Mouse (Mus musculus) heart, adult 18-20 months (tissue): ENCODE measurements around the gene Fam228a. TPM values are rescaled to one million over a fixed set of nuclear protein-coding genes. Genes with fewer than 3 reads are reported as not detected.
"Not testable (repeated sequence)": the region's sequence is repeated elsewhere in the genome, so short reads cannot be mapped to it uniquely, and the experiment has no call there.

Source experiments
- DNase-seq, 2 experiments: peaks; one replicate each; pipeline ENCODE4 v3.0.0; 2021 to 2022; ENCODE audit warnings: mixed read lengths in 1 of 2
- total RNA-seq, 2 experiments: library from RNA; stranded (reverse); gene quantifications; 2 replicates each; pipeline ENCODE4 v1.2.3; 2021

Gene Fam228a
- total RNA-seq, 2 experiments from 2014 or later, result 0.15 to 0.23 TPM

DNA sequence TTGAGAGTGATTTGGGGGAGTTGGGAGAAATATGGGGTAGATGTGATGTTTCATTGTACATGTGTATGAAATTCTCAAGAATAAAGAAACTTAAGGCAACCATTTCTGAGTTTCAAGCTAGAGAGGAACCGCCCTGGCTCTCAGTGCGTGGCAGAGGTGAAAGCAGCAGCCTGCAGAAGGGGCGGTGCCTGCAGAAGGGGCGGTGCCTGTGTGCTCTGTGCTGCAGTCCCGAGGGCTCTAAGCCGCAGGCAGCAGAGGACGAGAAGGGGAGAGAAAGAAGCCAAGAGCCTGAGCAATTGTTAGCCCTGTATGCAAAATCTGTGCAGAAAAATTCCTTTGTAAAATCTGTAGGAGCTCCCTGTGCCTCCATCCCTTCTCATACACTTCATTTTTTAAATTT is 20.8 kb downstream of the Fam228a start:
- DNase-seq, result no peak

DNA sequence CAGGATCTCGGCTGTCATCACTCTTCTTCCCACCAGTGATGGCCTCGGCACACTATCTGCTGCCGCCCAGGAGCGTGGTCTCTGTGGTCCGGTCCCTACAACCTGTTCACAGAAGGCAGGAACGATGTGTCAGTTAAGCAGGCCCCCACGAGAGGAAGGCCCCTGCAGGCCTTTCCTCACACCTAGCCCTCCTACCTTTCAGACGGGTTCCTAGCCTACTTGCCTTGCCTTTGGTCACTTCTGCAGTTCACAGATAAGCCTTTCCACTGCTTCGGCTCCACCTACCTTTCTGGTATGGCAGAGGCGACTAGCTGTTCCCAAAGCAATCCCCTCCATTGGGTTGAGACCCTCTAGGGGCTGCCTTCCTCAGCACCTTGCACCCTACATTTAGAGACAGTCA is 22.6 kb downstream of the Fam228a start:
- no peak for DNase-seq

DNA sequence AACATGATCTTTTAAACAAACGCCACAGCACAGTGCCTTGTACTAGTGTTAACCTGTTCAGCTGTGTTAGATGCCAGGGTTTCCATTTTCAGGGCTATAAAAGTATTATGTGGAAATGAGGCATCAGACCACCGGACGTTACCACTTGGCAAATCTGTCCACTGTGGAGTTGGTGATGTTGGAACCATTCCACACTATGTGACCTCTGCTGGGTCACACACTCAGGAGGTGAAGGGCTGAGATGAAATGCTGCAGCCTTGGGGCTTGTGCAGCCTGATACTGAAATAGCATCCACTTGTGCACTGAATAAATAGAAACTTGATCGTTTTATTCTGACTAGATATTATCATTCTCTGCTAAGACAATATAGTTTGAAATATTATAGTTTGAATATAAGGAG is 24.9 kb downstream of the Fam228a start:
- DNase-seq, result no peak

- no peak for DNase-seq
These were observed 28.3 kb downstream of the Fam228a start for GRCm38 (mm10) chr12:4709926-4710325.

DNA sequence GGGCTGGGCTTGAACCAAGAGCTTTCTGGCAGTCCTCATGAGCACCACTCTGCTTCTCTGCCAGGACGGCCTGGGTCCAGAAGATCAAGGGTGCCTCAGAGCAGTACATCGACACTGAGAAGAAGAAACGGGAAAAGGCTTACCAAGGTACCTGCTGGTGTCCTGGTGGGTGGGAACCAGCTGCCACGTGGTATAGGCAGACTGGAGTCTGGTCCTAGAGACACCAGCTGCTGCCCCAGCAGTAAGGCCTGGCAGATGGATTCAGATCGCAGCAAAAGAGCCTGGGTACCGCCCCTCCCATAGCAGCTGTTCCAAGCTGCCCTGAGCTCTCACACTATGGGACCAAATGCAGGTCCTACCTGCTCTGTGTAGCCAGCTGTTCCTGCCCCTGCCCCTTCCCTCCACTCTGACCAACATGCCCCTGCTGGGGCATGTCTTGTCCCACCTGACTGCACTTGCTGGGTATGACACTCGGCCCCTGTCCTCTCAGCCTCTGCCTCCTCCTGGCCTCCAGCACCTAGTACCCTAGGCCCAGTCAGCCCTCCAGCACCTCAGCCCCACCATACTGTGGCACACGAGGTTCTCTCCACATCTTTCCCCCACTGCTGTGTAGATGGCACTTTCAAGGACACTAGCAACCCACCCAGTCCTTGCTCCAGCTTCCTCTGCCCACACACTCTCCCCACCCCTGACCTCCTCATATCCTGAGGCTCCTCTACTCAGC is 29.2 kb downstream of the Fam228a start:
- no peak for DNase-seq

DNA sequence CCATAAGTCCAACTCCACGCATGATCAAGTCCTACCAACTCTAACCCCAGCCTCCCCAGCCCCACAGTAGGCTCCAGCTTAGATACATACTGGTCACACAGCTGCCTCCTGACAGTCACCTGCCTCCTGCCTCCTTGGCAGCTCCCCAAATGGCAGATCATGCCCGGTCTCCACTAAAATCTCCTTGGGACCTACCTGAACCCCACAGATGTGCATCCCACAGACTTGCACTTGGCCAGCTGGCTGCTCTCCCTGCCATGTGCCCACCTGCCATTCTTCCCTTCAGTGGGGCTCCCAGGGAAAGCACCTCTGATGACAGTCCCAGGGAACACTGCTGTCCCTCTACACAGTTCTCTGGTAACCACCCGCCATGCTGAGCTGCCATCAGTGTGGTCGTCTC is 29.9 kb downstream of the Fam228a start:
- no peak for DNase-seq

DNA sequence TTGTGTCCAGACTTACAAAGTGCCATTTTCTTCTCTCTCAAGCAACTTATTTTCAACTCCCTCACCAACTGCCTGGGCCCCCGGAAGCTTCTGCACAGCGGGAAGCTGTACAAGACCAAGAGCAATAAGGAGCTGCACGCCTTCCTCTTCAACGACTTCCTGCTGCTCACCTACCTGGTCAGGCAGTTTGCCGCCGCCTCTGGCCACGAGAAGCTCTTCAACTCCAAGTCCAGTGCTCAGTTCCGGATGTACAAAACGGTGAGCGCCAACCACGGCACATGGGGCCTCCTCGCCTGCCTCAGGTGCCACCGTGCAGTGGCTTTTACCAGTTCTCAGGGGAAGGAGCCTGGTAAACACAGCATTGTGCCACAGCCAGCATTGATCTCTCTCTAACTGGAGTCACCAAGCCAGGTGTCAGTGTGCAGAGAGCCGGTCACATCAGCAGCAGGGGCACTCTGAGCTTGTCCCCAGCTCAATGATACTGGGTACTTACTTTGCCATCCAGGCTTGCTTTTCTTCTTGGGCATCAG is 30.7 kb downstream of the Fam228a start:
- no peak for DNase-seq

- DNase-seq, result no peak
These were observed 31.3 kb downstream of the Fam228a start for GRCm38 (mm10) chr12:4706901-4707300.

- DNase-seq, result no peak
These were observed 32.1 kb downstream of the Fam228a start for GRCm38 (mm10) chr12:4706175-4706574.

DNA sequence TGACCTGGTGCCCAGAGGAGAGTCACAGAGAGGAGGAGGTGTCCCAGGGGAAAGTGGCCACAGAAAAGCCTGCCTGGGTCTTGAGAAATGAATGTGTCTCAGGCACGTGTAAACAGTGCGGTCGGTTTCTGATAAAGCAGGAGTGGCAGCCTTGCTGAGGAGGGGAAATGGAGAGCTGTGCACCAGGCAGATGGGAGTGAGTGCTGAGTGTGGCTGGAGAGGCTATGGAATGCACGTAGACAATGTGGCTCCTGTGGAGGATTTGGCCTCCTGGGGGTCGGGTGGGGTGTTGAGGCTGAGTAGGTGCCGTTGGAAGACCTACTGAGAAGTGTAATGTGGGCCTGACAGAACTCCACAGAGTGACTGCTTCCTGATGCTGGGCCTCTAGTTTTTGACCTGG is 32.6 kb downstream of the Fam228a start:
- not testable (repeated sequence) for DNase-seq

DNA sequence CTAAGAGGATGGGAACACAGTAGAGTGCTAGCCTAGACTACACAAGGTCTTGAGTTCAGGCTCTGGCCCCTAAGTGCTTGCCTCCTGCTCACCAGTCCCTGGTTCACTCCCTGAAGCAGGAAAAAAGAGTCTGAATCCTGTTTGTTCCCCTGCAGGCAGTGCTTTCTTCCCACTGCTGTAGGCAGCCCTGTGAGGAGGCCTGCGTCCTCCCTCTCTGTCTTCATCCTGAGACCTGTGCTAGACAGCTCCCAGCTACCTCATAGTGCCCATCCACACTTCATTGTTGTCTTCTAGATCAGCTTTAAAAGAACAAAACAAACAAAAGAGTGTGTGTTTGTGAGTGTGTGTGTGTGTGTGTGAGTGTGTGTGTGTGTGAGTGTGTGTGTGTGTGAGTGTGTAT is 43.7 kb downstream of the Fam228a start:
- DNase-seq, result no peak

- DNase-seq, result no peak
These were observed 47.0 kb downstream of the Fam228a start for GRCm38 (mm10) chr12:4691193-4691592.

GRCm38 (mm10) chr12:4689341-4689740 is 48.9 kb downstream of the Fam228a start:
- DNase-seq, result no peak

- no peak for DNase-seq
These were observed 49.8 kb downstream of the Fam228a start for GRCm38 (mm10) chr12:4688386-4688785.

DNA sequence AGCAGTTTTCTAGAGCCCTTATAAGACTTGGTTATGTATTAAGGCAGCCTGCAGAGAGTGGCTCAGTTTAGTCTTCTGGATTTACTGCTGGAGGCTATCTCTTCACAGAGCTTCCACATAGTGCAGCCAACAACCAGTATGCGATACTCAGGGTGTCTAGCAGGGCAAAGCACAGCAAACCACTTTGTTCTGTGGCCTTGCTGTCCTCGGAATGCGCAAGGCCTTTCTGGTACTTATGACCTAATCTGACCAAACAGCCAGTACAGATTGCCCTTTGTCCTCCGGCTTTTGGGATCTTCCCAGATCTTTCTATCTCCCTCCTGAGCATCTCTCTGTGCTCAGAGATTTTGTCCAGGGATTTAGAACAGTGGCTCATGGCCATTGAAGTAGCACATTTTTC is 52.8 kb downstream of the Fam228a start:
- DNase-seq, result no peak

GRCm38 (mm10) chr12:4679971-4680370 is 58.3 kb downstream of the Fam228a start:
- DNase-seq, result no peak

DNA sequence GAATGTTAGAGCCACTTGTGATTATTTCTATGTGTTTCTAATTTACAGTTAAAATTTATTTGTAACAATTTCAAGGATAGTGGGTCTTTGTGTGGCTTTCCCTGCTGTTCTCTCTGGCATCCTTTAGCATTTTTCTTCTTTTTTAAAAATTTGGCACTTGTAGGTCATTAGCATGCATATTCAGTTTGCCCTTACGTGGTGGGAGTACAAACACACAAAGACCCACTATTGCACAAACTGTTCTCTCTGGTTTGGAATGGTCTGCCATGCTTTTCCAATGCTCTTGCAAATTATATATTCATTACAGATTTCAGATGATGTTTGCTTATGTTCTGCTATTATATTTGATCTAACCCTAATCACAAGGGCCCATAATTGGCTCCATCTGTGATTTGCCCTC is 61.9 kb downstream of the Fam228a start:
- DNase-seq, result no peak

DNA sequence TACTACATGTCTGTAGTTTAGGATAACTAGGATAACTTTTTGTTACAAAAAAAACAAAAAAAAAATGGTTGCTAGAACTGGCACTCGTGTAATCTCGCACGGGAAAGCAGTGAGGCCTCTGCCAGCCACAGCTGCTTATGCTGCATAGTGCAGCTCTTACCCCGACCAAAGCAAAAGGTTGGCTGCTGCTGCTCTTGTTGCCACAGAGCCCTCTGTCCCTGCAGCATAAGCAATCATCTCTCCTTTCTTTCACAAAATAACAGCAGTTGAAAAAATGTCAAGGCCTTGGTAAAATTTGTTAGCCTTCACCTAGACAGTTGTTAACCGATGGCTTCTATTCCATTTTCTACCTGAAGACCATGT is 72.6 kb downstream of the Fam228a start:
- DNase-seq, result no peak

DNA sequence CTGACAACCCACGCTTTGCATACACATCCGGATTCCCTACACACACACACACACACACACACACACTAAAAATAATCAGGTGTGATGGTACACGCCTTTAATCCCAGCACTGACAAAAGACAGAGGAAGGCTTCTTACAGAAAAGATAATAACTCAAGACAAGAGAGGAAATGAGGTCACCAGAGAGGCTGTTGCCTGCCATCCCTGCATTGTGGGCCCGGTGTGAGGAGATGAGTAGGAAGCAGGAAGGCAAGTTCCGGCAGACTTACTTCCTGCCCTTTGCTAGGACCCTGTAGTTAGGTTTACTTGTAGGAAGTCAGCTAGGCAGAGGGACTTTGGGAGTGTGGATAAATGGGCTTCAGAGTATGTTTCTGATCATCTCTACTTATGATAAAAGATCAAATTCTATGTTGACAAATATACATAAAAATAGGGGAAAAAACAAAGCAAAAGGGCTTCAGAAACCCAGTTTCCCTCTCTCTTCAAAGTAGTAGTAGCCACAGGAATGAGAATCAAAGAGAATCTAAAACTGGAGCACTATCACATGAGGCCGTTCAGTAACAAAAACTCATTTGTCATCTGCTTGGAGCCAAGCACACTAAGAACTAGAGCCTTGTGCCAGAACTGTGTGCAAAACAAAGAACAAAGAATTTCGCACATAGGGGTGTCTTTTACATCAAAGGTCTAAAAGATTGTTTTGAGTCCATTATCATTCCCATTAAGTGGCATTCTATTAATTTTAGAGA is 73.1 kb downstream of the Fam228a start:
- DNase-seq, result no peak
